Mouse (Mus musculus) lung, postnatal 10 days (tissue): ENCODE results near the gene Tap1.

Source experiments
- DNase-seq: peaks from one replicate; pipeline ENCODE4 v3.0.0; 2021

Gene Tap1

GRCm38 (mm10) chr17:34179913-34180859 is 7.2 kb upstream of the Tap1 start:
- no peak for DNase-seq

GRCm38 (mm10) chr17:34183564-34184219 is 3.7 kb upstream of the Tap1 start:
- no peak for DNase-seq

GRCm38 (mm10) chr17:34185526-34185925 is 1.8 kb upstream of the Tap1 start:
- DNase-seq, result no peak

- no peak for DNase-seq
Measured at GRCm38 (mm10) chr17:34186885-34187260, 480 bp upstream of the Tap1 start.

GRCm38 (mm10) chr17:34188010-34188409 is 657 bp downstream of the Tap1 start:
- DNase-seq, result peak; percentile 40

GRCm38 (mm10) chr17:34188986-34189385 is 1.6 kb downstream of the Tap1 start:
- DNase-seq, result no peak

GRCm38 (mm10) chr17:34192852-34193251 is 5.5 kb downstream of the Tap1 start:
- DNase-seq, result no peak

GRCm38 (mm10) chr17:34193468-34193867 is 6.1 kb downstream of the Tap1 start:
- no peak for DNase-seq

GRCm38 (mm10) chr17:34194723-34195122 is 7.4 kb downstream of the Tap1 start:
- DNase-seq, result no peak

GRCm38 (mm10) chr17:34196491-34196890 is 9.1 kb downstream of the Tap1 start:
- no peak for DNase-seq

- DNase-seq, result peak; percentile 98
Measured at GRCm38 (mm10) chr17:34196941-34197894, 9.9 kb downstream of the Tap1 start, which contains the start of gene Psmb8. Gene Psmb8 (plus strand): TSS chr17:34197721.

- peak; percentile 80 for DNase-seq
Measured at GRCm38 (mm10) chr17:34197904-34198520, 10.7 kb downstream of the Tap1 start.

GRCm38 (mm10) chr17:34198521-34198912 is 11.2 kb downstream of the Tap1 start:
- no peak for DNase-seq

- DNase-seq, result no peak
Measured at GRCm38 (mm10) chr17:34199050-34199619, 11.8 kb downstream of the Tap1 start.

- DNase-seq, result no peak
Measured at GRCm38 (mm10) chr17:34200047-34200446, 12.7 kb downstream of the Tap1 start.

- DNase-seq, result no peak
Measured at GRCm38 (mm10) chr17:34200772-34201505, 13.6 kb downstream of the Tap1 start.

GRCm38 (mm10) chr17:34201506-34202055 is 14.2 kb downstream of the Tap1 start:
- no peak for DNase-seq

- DNase-seq, result no peak
Measured at GRCm38 (mm10) chr17:34202760-34203442, 15.5 kb downstream of the Tap1 start.

- DNase-seq, result no peak
Measured at GRCm38 (mm10) chr17:34203444-34203843, 16.1 kb downstream of the Tap1 start, which contains the start of gene Tap2. Gene Tap2 (plus strand): TSS chr17:34203527.

GRCm38 (mm10) chr17:34204303-34205010 is 17.1 kb downstream of the Tap1 start:
- peak; percentile 93 for DNase-seq
